Mouse (Mus musculus) spleen, adult 2 months (tissue): ENCODE measurements around the gene Unc5c.

Source experiments
- CTCF ChIP-seq: fragments of 200-500 bp; IDR thresholded peaks from 2 replicates; pipeline ENCODE4 v1.5.1; 2011; ENCODE audit warnings: mild to moderate bottlenecking, inconsistent platforms; ENCODE audit not compliant: insufficient read depth, insufficient read length, insufficient replicate concordance; ENCODE audit errors: extremely low read depth
- POLR2A ChIP-seq: fragments of 200-500 bp; IDR thresholded peaks from 2 replicates; pipeline ENCODE4 v1.6.1; 2011; ENCODE audit warnings: low read depth, low read length, inconsistent platforms

DNA sequence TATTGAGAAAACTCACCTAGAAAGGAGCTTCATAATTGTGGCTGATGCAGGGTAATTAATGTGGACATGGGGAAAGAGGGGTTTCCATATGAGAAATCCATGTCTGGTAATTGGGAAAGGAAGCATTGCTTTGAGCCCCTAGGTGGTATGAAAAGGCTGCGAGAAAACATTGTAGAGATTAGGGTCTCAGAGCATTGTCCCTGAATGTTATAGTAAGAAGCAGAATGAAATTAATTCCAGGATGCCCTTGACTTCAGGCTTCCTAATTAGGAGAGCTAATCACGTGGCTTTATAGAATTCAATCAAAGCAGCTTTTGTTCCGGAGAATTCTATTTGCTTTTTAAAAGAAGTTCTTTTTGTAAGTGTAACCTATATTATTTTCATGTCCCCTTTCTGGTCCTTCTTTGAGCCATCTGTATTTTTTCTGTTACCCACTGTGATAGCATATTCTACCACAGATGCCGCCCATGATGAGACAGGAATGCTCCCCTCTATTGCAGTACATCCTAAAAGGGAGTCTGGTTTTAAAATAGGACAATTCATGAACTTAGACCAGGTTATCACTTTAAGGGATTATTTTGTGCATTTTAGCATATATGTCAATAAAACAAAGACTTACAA lies 124.5 kb downstream of the Unc5c start:
- TF ChIP-seq CTCF: no peak
- no peak for TF ChIP-seq POLR2A
